Mouse (Mus musculus) CH12F3 (cell line): Measurements from ENCODE around the gene Mreg.
"Not testable (repeated sequence)": the region's sequence is repeated elsewhere in the genome, so short reads cannot be mapped to it uniquely, and the experiment has no call there.

Source experiments
- in situ Hi-C: fragments of 300-500 bp; cut with MboI; formaldehyde crosslinking; loops from 2 replicates; pipeline ENCODE4 v1.14.3; 2020; ENCODE audit warnings: low sequenced_read_pairs

Mreg gene

DNA sequence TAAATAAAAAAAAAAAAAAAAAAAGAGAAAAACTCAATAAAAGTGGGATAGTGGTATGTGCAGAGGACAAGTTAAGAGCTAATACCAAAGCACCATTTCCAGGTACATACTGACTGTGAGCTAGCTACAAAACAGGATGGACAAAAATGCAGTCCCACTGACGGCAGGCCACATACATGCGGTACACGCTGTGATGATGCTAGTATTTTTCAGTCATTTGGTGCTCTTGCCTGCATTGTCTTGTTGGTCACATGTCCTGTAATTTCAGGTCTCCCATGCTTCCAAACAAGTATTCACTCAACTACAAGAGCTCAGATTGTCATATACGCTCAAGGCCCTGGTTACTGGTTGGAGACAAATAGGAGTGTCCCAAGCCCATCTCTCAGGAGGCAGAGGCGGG is 15.4 kb upstream of the Mreg start:
- in situ Hi-C loops: no loop called here

- in situ Hi-C loops: no loop called here
These were observed 14.9 kb upstream of the Mreg start for GRCm38 (mm10) chr1:72226887-72227481.

DNA sequence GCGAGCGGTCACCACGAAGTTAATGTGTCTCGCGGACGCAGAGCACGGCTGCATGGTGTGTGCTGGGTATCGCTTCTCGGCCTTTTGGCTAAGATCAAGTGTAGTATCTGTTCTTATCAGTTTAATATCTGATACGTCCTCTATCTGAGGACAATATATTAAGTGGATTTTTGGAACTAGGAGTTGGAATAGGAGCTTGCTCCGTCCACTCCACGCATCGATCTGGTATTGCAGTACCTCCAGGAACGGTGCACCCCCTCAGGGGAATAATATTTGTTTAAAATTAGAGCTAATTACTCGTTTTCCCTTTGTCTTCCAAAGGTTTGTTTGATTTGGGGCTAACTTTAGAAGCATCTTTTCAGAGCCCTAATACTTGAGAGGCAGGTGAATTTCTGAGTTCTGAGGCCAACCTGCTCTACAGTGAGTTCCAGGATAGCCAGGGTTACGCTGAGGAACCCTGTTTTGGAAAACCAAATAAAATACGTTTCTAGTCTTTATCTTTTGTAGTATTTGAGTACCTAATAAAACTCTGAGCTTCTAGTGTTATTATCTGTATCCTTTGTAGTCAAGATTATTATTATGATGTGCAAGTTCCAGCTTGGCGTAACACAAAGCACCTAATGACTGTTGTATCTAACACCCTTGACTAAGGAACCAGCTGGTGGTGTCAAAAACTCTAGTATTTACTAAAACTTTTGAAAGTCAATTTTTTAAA is 14.2 kb upstream of the Mreg start:
- in situ Hi-C loops: no loop called here

GRCm38 (mm10) chr1:72225720-72226171 is 13.6 kb upstream of the Mreg start:
- in situ Hi-C loops: not testable (repeated sequence)

DNA sequence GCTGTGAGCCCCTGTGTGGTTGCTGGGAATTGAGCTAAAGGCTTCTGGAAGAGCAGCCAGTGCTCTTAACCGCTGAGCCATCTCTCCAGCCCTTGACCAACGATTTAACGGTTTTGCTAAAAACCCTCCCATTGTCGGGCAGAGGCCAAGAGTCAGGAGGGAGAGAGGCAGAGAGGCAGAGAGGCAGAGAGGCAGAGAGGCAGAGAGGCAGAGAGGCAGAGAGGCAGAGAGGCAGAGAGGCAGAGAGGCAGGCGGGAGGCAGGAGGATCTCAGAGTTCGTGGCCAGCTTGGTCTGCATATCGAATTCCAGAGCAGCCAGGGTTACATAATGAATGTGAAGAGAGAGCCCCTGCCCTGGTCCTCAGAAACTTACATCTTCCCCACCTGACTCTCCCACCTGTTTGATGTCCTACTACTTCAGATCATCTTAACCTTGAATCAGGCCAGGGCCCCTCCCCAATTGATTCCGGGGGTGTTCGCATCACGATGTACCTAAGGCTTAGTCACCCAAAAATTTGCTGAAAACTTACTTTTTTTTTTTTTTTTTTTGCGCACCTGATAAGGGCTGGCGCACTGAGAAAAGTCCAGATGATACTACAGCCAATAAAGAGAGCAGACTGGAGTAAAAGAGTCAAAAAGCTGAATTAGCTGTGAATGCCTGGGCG is 13.1 kb upstream of the Mreg start:
- in situ Hi-C loops: no loop called here

DNA sequence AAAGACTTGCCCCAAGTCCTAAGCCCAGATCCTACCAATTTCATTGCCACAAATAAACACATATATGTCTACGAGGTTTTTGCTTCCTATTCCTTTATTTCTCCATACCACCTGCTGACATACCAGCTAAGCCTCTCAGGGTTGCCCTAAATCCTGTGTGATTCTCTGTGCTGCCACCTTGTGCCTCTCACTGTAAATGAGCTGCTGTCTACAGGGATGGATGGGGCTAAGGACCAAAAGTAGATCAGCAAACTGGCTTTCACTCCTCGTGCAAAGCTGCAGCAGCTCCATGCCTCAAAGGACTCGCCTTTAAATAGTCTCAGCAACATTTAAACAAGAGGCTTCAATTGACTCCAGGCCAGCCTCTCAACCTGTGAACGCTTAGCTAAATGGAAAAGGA is 7.9 kb upstream of the Mreg start:
- in situ Hi-C loops: no loop called here

GRCm38 (mm10) chr1:72219116-72219515 is 7.0 kb upstream of the Mreg start:
- in situ Hi-C loops: no loop called here

DNA sequence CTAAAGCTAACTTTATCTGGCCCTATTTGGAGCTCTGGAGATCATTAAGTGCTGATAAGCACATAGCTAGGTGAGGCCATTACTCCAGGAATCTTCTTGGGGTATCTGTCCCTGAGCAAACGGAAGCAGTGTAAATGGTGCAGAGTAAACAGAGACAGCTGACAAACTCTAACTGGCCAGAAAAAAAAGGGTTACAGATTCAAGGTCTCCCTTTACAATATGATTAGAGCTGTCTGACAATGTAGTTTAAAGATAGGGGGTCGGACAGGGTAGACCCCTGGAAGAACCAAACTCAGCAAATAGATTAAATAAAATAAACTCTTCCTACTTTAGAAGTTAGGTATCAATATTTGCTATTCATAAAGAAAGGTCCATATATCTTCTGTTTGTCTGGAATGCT is 6.5 kb upstream of the Mreg start:
- in situ Hi-C loops: no loop called here

- in situ Hi-C loops: no loop called here
These were observed 4.7 kb upstream of the Mreg start for GRCm38 (mm10) chr1:72216761-72217160.

GRCm38 (mm10) chr1:72215174-72215573 is 3.1 kb upstream of the Mreg start:
- in situ Hi-C loops: no loop called here

- in situ Hi-C loops: no loop called here
These were observed 2.4 kb upstream of the Mreg start for GRCm38 (mm10) chr1:72214470-72214961.

- in situ Hi-C loops: no loop called here
These were observed 1.8 kb upstream of the Mreg start for GRCm38 (mm10) chr1:72213954-72214353.

- in situ Hi-C loops: no loop called here
These were observed 1.1 kb downstream of the Mreg start for GRCm38 (mm10) chr1:72210803-72211679.

DNA sequence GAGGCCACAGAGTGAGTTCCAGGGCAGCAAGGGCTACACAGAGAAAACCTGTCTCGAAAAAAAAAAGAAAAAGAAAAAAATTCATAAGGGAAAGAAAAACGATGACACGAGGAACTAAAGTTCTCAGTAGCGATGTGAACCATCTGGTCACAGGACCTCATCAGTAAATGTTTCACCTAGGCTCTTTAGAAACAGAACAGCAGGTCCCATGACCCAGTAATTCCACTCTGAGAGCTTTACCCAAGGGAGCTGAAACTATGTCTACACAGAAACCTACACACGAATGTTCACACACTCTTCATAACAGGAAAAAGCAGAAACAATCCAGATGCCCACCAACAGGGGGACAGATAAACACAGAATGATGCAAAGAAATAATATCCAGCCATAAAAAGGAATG is 4.0 kb downstream of the Mreg start:
- in situ Hi-C loops: no loop called here

GRCm38 (mm10) chr1:72205113-72205512 is 7.0 kb downstream of the Mreg start:
- in situ Hi-C loops: no loop called here

GRCm38 (mm10) chr1:72203204-72203603 is 8.9 kb downstream of the Mreg start:
- in situ Hi-C loops: no loop called here

DNA sequence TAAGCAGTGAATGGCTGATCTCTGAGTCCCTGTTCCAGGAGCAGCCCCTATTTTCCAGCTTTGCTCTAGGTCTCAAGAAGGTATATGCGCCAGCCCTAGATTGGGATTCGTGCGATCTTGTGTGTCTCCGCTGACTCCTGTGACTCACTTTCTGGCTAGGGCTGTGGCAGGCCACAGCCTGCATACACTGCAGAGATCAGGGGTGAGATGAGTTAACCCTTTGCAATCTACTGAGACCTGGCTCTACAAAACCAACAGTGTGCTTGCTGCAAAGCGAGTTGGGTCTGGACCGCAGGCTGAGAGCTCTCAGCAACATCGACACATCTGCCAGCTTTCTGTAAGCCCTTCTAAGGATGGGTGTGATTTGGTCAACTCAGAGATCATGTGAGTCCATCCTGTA is 9.4 kb downstream of the Mreg start:
- in situ Hi-C loops: no loop called here

GRCm38 (mm10) chr1:72202068-72202467 is 10.0 kb downstream of the Mreg start:
- in situ Hi-C loops: no loop called here

- in situ Hi-C loops: no loop called here
These were observed 11.0 kb downstream of the Mreg start for GRCm38 (mm10) chr1:72201126-72201525.

DNA sequence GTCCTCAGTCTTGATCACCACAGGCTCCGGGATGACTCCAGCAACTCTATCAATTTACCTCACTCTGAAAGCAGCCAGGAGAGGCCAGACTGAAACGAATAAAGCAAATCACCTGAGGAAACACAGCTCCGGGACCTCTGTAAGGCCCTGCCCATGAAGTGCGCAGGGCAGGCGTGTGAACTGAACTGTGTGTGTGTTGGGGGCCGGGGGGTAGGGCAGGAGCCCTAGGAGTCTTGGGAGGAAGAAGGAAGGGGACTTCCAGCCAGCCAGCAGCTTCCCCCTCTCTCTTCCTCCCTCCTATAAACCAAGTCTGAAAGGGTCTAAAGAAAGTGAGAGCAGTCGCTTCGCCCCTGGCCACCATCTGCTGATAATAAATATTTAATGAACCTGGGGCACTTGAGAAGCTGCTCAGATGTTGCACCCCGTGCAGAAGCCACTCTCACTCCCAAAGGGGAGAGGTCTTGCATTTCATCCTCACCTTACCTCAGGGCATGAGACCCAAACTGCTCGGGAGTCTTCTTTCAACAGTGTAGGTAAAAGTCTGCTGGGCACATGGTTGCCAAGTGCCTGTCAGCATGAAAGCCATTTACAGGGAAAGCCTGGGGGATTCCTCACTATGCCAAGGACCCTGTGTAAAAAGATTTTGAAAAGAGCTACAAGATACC is 13.8 kb downstream of the Mreg start:
- in situ Hi-C loops: no loop called here
